Mouse (Mus musculus) urinary bladder, postnatal 0 days (tissue): ENCODE results near the gene Slc35g2. TPM values are rescaled to one million over a fixed set of nuclear protein-coding genes. Genes with fewer than 3 reads are reported as not detected.

Source experiments
- polyA plus RNA-seq: library from polyadenylated mRNA; unstranded; fragments of >200 nt; fragmentation: Nextera tagmentation; extraction: Ambion mirVana; gene quantifications from 2 replicates; pipeline ENCODE4 v1.2.1, GENCODE M21; 2015

The Slc35g2 gene
- polyA plus RNA-seq = 2.8 and 3.5 TPM in 2 replicates

DNA sequence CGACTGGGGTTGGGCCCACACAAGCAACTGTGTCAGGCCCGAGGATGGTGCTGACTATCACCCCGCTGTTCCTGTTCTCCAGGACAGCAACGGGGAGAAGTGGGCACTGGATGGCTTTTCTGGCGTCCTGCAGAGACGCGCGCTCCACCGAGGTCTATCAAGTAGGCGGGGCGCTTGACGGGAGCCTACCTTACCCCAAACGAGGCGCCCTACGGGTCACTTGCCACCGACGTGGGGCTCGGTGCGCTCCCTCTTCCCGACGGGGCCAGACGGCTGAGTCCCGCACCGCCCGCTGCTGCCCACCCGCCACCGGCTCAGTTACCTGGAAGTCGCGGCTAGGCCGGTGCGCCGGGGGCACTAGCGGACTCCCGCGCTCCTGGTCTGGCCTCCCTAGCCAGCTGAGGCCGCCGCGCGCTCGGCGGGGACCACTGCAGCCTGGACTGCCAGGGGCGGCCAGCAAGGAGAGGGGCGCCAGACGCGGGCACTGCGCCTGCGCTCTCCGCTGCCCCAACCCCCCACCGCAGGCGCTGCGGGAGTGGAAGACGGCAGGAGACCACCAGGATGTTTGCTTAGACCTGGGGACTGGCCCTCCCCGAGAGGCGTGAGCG, at the start of gene Slc35g2:
TSS of gene Slc35g2 (minus strand) at position 465 of the 608 bp plus-strand sequence.

DNA sequence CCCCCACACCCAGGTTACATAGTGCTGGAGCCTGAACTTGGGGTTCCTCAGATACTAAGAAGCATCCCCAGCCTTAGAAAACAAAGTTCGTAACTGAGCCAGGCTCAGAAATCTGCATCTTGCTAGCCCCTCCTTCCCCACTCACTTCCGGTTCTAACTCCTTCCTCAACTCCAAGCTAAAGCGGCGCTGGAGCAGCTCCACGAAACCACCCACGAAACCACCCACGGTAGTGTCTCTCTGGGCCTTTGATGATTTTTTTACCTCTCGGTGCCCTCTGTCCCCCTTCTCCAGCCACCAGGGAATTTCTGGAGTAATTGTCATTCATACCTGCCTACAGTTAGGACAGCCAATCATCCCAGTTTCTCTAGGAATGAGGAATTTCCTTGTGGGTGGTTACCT, 26.7 kb upstream of the Slc35g2 start, which contains the start of gene Stag1:
TSS of gene Stag1 (plus strand) at position 253 of the 400 bp plus-strand sequence.

DNA sequence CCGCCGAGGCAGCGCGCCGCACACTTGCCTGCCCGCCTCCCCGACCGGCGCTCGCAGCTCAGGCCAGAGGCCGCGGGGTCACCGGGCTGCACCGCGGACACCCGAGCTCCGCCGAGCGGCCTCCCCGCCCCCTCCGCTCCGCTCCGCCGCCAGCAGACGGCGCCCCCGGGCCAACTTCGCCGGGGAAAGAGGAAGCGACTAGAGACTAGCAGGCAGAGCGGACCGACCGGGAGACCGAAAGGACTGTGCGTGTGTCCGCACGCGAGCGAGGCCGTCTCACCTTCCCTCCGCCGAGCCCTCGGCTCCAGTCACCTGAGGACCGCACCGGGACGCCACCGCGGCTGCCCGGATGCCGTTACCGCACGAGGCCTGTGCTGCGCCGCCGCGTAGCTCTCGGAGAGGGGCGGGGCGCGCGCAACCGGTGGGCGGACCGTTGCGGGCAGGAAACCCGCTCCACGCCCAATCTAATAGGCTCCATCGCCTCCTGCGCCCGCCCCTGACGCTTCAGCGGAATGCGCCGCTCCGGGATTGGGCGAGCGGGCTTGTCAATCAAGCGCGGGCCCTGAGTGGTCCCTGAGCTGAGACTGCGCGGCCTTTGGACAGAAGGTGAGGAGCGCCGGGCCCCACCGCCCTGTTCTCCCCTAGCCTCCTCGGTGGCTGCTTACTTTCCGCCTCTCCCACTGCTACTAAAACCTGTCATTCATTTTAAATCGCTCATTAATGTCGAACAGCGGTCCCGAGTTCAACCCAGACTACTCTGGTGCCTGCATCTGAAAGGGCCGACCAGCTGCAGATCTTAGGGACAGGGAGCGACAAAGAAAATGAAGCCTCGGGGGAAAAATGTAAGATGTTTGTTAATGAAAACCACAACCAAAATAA, 24.9 kb downstream of the Slc35g2 start, which contains the start of gene Nck1:
TSS of gene Nck1 (minus strand) at position 420 of the 879 bp plus-strand sequence.

Other genes starting within 250 kb of the Slc35g2 start
- 2.1 TPM in 2 replicates for gene Il20rb, start 84.3 kb downstream of the Slc35g2 start, polyA plus RNA-seq
- 34.6 and 36.0 TPM in 2 replicates for gene Nck1, start 25.0 kb downstream of the Slc35g2 start, polyA plus RNA-seq
- gene Stag1, start 26.7 kb upstream of the Slc35g2 start, polyA plus RNA-seq = 22.0 and 26.8 TPM in 2 replicates